Mouse (Mus musculus): Measurements from ENCODE around the gene Itih3. TPM values are rescaled to one million over a fixed set of nuclear protein-coding genes. Genes with fewer than 3 reads are reported as not detected.

The Itih3 gene
- total RNA-seq, 2 experiments from 2014 or later: 19.5 to 24.1 TPM

DNA sequence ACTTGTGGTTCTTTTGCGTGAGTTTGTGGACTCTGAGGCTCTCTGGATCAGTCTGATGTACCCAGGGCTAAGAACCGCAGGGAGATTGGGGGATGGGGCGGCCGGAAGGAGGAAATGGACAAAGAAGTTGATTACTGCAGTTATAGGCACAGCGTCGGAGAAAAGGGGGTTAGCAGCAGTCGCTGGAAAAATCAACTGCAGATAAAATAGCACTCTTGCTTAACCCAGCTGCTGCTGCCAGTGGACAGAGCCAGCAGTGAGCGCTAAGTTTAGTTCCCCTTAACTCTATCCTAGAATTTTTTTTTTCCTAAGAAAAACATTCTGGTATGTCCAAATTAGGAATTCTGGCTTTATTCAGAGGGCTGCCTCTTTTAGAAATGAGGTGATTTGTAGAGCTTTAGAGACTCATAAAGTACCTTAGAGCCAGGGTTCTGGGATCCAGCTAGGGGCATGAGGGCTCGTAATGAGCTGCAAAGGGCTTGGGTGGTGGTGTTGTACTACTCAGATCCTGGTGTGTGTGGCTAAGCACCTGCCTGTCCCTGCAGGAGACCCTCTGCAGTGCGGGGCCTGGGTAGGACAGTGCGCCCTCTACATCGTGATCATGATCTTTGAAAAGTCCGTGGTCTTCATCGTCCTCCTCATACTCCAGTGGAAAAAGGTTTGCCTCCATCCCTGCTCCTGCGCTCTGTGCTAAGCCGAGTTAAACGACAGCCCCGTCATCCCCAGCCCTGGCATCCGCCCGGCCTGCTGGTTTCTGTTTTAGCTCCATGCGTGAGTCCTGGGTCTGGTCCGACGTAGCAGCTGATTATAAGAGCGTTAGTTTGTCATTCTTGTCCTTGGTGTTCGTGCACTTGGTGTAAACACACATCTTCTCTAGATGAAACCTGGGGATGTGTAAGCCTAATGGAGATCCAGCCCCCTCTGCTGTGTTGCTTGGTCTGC is 53.1 kb downstream of the Itih3 start:
- intact Hi-C loops (cut with DNase I): no loop called here
- no peak for DNase-seq (ENCODE audit: low spot score in 2 of 2)

DNA sequence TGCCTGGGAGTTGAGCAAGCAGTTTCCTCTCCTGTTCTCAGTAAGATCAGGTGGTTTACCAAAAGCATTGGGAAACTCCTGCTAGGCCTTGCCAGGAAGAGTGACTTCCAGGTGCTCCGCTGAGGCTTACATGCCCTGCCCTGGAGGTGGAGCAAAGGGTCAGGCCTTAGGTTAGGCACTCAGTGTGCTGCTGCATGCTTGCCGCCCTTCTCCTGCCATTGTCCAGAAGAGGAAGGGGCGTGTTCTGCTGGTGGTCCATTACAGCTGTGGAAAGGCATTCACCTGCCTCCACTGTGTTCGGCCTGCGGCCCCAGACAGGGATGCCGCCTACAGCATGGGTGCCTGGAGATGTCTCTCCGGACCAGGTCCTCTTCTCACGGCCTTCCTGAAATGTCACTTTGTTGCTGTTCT is 54.2 kb downstream of the Itih3 start:
- no peak for DNase-seq (ENCODE audit: low spot score in 2 of 2)
- intact Hi-C loops (cut with DNase I): loop anchor here (10.0 kb wide), 1 partner anchor 175 kb away; no protein-coding TSS in a partner anchor

DNA sequence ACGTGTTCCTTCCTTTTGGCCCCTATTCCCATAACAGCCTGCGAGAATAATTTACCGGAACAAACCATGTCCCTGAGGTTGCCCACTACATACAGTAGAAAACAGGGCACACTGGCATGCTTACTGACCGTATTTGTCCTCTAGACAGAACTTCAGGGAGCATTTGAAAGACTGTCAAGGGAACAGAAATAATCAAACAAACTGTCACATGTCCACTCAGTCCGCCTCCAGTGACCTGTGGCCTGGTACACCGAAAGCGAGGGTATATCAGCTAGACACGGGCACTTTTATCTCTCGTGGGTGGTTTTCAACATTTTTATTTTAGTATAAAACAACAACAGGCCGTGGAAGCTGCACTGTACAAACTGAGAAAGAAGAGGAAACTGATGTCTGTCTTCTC is 54.7 kb downstream of the Itih3 start:
- intact Hi-C loops (cut with DNase I): loop anchor here (10.0 kb wide), 1 partner anchor 174 kb away; no protein-coding TSS in a partner anchor
- DNase-seq (ENCODE audit: low spot score in 2 of 2): no peak

DNA sequence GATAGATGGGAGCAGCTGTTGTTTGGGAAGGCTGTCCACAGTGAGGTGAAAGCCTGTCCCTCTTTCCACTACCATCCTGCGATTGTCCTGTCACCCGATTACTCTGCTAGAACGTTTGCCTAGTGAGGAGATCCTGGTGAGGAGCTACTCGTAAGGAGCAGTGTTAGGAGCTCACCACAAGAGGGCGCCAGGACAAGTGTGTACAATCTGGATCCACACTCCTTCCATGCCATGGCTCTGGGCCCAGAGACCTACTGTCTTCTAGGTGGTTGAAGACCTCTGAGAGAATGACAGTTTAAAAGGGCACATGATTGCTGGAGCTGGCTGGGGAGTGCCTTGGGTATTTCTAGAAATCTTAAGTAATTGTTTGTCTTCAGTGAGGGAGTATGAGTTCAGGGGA is 56.5 kb downstream of the Itih3 start:
- DNase-seq (ENCODE audit: low spot score in 2 of 2): peak in 1 of 2 experiments; percentile 74
- intact Hi-C loops (cut with DNase I): loop anchor here (2.0 to 10.0 kb wide), 2 partner anchors 84 to 172 kb away; partner anchors contain the start of gene Nek4

DNA sequence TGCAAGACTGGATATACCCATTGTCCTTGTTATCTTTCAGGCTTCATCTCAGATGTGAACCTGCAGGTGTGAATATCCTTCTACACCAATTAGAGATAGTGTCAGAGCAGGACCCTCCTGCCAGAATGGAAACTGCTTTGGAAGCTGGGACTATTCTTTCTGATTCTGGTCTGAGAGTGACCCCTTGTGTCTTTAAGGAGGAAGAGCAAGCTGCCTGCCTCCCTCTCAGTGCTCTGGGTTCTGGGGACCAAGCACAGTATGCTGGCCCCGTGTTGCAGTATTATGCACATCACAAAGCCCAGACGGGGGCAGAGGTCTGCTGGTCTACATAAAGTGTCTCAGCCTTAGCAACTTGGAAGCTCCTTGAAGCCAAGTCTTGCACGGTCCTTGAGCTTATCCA is 58.2 kb downstream of the Itih3 start:
- intact Hi-C loops (cut with DNase I): loop anchor here (10.0 kb wide), 1 partner anchor 171 kb away; no protein-coding TSS in a partner anchor
- no peak for DNase-seq (ENCODE audit: low spot score in 2 of 2)

DNA sequence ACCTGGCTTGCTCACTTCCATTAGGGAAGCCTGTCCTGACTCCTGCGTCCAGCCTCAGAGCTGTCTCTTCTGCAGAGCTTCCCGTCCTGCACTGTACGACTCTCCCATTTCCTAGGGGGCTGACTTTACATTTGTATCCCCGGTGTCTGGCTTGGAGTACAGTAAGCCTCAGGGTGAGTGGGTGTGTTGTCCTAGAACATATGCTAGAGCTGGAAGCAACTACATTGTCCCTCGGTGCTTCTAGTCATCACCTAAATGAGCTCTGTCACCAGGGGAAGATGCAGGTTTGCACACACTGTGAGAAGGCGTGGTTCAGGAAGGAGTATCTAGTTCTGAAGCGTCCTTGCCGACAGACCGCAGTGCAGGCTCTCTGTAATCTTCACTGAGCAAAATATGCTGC is 61.2 kb downstream of the Itih3 start:
- intact Hi-C loops (cut with DNase I): loop anchor here (5.0 to 10.0 kb wide), 2 partner anchors 35 to 168 kb away; partner anchors contain the start of gene Tmem110
- no peak for DNase-seq (ENCODE audit: low spot score in 2 of 2)

DNA sequence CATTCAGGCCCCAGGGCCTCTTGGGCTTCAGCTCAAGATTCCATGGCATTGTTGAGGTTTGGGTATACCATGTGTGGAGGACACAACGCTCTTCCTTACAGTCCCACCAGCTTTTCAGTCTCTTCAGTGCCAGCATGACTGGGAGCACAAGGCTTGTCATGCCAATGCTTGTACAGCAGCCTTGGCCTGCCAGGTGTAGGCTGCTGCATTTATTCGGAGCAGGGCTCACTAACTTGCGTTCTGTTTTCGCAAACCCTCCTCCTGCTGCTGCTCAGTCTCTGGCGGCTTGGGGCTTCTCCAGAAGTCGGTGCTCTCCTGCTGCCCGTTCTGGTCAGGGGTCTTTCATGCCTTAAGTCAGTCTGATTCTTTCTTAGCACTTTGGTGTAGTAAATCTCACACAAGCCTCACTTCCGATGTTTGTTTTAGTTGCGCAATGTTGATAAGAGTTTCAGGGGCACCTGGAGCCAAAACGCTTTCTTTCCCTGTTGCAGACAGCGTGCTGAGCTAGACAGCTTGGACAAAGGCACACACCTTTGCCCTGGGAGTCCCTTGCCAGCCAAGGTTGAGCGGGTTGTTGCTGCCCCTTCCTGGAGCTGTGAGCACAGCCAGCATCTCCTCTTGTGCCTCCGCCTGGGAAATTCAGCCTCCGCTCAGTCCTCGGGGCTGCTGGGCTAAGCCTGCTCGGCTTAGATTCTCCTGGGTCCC is 62.0 kb downstream of the Itih3 start:
- DNase-seq (ENCODE audit: low spot score in 2 of 2): no peak
- intact Hi-C loops (cut with DNase I): loop anchor here (5.0 to 10.0 kb wide), 2 partner anchors 34 to 167 kb away; partner anchors contain the start of gene Tmem110

Other genes with a start within 250 kb of the Itih3 start
- 10 to 100 TPM; 33.3 to 35.2 TPM for gene Sfmbt1, start 208.9 kb downstream of the Itih3 start, total RNA-seq (2021)
- 10 to 100 TPM; 23.4 to 24.2 TPM for gene Tmem110, start 98.2 kb downstream of the Itih3 start, total RNA-seq (2021)
- gene Mustn1, start 44.6 kb downstream of the Itih3 start, total RNA-seq (2021): 1 to 10 TPM; 3.0 to 4.5 TPM
- gene Itih4, start 37.3 kb downstream of the Itih3 start, total RNA-seq (2021): not detected
- gene Itih1, start 19.5 kb upstream of the Itih3 start, total RNA-seq (2021): not detected
- gene Nek4, start 27.6 kb upstream of the Itih3 start, total RNA-seq (2021): 10 to 100 TPM; 17.0 to 19.8 TPM
- 10 to 100 TPM; 27.9 to 43.2 TPM for gene Glt8d1, start 77.6 kb upstream of the Itih3 start, total RNA-seq (2021)
- 100 to 1,000 TPM; 151 to 164 TPM for gene Spcs1, start 77.9 kb upstream of the Itih3 start, total RNA-seq (2021)
- gene Pbrm1, start 95.4 kb upstream of the Itih3 start, total RNA-seq (2021): 10 to 100 TPM; 50.1 to 57.6 TPM
- 10 to 100 TPM; 41.8 to 53.9 TPM for gene Gnl3, start 95.4 kb upstream of the Itih3 start, total RNA-seq (2021)
- gene Smim4, start 205.2 kb upstream of the Itih3 start, total RNA-seq (2021): 10 to 100 TPM; 24.6 to 32.9 TPM
- 1 to 10 TPM; 2.8 to 4.6 TPM for gene Nt5dc2, start 207.3 kb upstream of the Itih3 start, total RNA-seq (2021)
- 10 to 100 TPM; 22.5 to 23.5 TPM for gene Stab1, start 244.9 kb upstream of the Itih3 start, total RNA-seq (2021)